Mouse (Mus musculus): ENCODE results near the gene Depdc7.

Depdc7 gene

DNA sequence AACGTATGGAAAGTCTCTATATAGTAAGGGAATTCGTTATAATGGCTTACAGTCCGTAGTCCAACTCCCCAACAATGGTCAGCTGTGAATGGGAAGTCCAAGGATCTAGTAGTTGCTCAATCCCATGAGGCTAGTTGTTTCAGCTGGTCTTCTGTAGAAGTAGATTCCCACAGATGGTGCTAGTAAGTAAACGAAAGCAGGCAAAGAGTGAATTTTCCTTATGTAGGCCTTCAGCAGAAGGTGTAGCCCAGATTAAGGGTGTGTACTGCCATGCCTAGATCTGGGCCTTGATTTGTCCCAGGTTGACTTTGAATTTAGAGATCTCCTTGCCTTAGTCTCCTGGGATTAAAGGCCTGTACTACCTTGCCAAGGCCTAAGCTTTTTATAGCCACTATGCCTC, 26.4 kb downstream of the Depdc7 start, which contains the start of gene Pin1rt1:
Gene Pin1rt1, minus strand, starts transcription at position 101 of the 400 bp plus-strand sequence.
- no peak for DNase-seq (ENCODE audit: low spot score in 2 of 2)

DNA sequence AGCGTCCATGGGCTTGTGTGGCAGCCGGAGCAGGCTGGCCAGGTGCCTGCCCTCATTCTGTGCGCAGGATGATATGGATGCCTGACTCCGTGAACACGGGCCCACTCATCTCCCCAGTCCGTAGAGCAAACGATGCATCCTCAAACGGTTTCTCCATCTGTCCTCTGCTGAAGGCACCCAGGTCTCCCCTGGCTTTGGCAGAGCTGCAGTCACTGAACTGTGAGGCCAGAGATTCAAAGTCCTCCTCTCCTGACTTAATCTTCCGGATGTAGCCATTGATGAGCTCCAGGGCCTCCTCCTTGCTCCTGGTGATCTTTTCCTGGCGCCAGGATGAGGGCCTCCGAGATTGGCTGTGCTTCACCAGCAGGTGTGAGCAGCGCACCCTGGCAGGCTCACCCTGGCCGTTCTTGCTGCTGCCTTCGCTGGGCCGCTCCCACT, 28.4 kb downstream of the Depdc7 start:
- no peak for DNase-seq (ENCODE audit: low spot score in 2 of 2)

DNA sequence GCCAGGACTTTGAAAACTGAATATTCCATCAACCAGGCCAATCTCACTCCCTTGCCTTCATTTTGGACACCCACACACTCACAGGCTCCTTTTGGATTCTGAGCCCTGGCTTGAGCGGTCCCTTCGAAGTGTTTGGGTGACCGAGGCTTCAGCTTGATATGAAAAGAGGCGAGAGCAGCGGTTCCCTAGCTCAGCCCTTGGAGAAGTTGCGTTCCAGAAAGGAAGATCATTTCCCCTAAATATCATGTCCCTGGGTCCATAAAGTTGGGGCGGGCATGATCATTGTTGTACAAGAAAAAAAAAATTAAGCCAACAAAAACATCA, 30.2 kb downstream of the Depdc7 start:
- DNase-seq (ENCODE audit: low spot score in 2 of 2) = no peak

DNA sequence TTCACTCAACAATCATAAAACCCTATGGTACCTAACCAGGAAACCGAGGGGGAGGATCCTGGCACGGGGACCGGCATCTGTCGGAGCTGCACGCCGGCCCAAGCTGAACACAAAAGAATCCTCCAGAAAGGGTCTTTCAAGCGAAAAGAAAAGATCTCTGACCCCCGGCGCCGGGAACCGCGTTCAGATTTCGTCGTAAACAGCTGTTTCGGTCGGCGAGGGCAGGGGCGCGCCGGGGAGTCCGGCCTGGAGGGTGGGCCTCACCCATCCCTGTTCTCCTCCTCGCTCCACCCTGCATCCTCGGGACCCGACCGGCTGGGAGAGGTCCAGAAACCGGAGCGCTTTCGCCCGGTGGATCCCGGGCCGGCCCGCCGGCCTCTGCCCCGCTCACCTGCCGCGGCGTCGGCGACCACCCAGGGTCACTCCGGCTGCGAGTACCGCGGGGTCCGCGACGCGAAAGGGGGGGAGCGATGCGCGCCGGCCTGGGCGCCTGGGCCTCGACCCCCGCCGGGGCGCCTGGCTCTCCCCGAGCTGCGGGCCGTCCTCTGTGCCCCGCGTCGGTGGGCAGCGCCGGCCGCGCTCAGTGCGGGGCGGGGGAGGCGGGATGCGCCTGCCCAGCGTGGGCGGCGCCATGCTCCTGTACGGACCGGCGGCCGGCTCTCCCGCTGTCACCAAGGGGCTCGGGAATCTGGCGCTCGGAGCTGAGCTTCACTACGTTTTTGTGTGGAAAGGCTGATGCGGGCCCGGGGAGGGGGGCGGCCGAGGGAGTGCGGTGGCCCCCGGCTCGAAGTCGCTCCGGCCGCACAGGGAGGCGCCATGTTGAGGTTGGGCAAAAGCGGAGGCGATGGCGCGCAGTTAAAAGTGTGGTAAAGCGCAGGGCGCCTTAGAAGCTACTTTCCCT, 30.8 kb downstream of the Depdc7 start, which contains the start of gene Tcp11l1:
Gene Tcp11l1, minus strand, starts transcription at position 585 of the 901 bp plus-strand sequence.
- DNase-seq (ENCODE audit: low spot score in 2 of 2) = peak; percentile 49 to 51

- DNase-seq (ENCODE audit: low spot score in 2 of 2) = no peak
Observed at GRCm38 (mm10) chr2:104710670-104711370, 31.9 kb downstream of the Depdc7 start.

DNA sequence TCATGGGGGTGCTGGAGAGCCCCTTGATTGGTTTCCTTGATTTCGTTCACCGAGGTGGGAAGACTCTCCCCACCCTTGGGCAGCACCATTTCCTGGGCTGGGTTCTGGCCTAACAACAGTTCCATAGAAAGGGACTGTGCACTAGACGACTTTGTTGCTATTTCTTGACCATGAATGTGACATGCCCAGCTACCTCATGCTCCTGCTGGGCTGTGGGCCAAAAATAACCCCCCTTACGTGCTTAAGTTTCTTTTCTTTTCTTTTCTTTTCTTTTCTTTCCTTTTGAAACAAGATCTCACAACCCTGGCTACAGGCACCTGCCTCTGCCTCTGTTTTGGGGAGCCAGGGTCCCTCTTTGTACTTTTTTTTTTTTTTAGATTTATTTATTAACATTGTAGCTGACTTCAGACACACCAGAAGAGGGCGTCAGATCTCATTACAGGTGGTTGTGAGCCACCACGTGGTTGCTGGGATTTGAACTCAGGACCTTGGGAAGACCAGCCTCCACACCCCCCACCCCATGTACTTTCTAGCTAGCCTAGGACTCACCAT, 32.8 kb downstream of the Depdc7 start:
- no peak for DNase-seq (ENCODE audit: low spot score in 2 of 2)

GRCm38 (mm10) chr2:104704355-104704754, 38.3 kb downstream of the Depdc7 start:
- no peak for DNase-seq (ENCODE audit: low spot score in 2 of 2)

DNA sequence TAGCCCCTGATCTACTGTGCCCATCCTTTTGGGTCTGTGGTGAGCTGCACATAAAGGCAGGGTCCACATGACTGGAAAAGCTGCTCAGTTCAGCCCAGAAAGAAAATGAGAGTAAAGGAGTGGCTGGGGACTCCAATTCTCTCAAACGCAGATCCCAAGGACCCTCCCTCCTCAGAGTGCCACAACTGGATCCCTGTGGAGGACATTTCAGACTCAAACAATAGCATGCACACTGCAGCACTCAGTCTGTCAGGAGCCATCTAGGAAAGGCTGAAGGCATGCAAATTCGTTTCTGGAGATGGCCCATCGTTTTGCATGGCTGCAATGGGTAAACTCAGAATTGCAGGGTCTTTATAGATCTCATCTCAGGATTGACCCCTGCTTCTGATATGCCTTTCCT, 39.5 kb downstream of the Depdc7 start:
- DNase-seq (ENCODE audit: low spot score in 2 of 2) = no peak

GRCm38 (mm10) chr2:104699659-104700058, 43.0 kb downstream of the Depdc7 start:
- DNase-seq (ENCODE audit: low spot score in 2 of 2) = no peak

GRCm38 (mm10) chr2:104692551-104692950, 50.1 kb downstream of the Depdc7 start:
- no peak for DNase-seq (ENCODE audit: low spot score in 2 of 2)

GRCm38 (mm10) chr2:104690720-104691119, 52.0 kb downstream of the Depdc7 start:
- DNase-seq (ENCODE audit: low spot score in 2 of 2) = no peak

GRCm38 (mm10) chr2:104688724-104689123, 54.0 kb downstream of the Depdc7 start:
- no peak for DNase-seq (ENCODE audit: low spot score in 2 of 2)

- no peak for DNase-seq (ENCODE audit: low spot score in 2 of 2)
Observed at GRCm38 (mm10) chr2:104688321-104688720, 54.4 kb downstream of the Depdc7 start.

GRCm38 (mm10) chr2:104687261-104687660, 55.4 kb downstream of the Depdc7 start:
- DNase-seq (ENCODE audit: low spot score in 2 of 2) = no peak

GRCm38 (mm10) chr2:104685418-104685817, 57.3 kb downstream of the Depdc7 start:
- DNase-seq (ENCODE audit: low spot score in 2 of 2) = peak; percentile 68 to 81

DNA sequence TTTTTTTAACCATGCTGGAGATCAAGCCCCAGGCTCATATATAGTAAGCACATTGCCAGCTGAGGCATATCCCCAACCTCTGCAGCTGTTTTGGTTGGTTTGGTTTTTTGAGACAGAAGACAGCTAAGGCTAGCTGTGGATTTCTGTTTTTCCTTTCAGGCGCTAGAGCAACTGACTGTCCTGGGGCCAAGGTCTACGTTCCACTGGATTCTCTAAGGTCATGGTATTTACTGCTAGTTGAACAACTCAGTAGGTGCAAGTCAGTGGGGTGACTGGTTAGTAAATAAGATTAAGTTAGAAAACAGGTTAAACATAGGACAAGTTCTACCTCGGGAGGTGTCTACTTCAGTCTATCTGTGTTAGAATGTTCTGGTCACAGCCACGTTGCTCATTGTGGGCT, 57.9 kb downstream of the Depdc7 start:
- no peak for DNase-seq (ENCODE audit: low spot score in 2 of 2)

DNA sequence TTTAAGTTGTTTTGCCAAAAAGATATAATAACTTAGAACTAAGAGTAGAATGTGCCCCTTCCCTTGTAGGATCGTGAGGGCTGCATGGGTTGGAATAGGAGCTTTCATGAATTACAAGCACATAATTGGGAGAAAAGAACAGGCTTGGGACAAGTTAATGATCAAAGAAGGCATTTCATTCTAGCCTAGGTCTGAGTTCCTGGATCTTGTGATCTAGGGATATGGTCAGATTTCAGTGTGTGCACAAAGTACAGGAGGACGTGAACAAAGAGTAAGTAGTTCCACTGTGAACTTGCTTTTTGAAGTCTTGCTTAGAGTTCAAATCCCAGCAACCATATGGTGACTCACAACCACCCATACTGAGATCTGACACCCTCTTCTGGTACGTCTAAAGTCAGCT, 65.4 kb downstream of the Depdc7 start:
- DNase-seq (ENCODE audit: low spot score in 2 of 2) = no peak

Data from frontal cortex, postnatal 25 days (tissue).